Mouse (Mus musculus): Measurements from ENCODE around the gene Fam89a. TPM values are rescaled to one million over a fixed set of nuclear protein-coding genes. Genes with fewer than 3 reads are reported as not detected.

Fam89a gene
- 1 to 10 TPM; 1.8 TPM for total RNA-seq (2021)

- peak; percentile 48 to 54 for DNase-seq
- intact Hi-C loops (cut with DNase I): no loop called here
These were observed at the start of gene Fam89a for GRCm38 (mm10) chr8:124751709-124752173. Gene Fam89a, minus strand, starts transcription at chr8:124751832.

- no peak for DNase-seq
- intact Hi-C loops (cut with DNase I): no loop called here
These were observed 48.9 kb upstream of the Fam89a start for GRCm38 (mm10) chr8:124800542-124800941.

DNA sequence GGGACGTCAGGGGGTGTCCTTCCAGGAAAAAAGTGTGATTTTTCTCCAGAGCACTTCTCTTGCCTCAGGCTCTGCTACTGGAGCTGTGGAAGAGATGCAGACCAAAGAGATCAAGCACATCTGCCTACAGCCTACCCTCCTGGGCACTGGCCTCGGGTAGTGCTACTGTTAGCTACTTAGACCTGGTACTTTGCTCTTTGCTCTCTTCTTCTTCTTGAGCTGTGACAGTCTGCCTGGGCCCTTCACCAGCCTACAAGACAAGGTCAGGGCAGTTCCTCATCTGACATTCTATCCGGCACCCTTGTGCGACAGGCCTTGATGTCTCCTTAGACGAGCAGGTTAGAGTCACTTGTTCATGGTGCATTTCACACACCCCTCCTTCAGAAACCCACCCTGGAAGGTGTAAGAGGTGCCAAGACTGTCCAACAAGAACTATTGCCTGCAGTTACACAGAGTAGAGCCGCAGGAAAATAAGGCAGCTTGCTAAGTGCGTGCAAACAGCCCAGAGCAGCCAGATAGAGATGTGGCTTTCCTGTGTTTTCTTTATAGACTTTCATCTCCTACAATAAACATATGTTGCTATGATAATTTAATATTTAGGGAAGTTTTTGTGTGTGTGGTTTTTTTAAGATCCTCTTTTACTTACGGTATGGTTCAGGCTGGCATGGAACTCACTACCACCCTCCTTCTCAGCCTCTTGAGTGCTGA lies 44.3 kb upstream of the Fam89a start:
- intact Hi-C loops (cut with DNase I): no loop called here
- DNase-seq: no peak

DNA sequence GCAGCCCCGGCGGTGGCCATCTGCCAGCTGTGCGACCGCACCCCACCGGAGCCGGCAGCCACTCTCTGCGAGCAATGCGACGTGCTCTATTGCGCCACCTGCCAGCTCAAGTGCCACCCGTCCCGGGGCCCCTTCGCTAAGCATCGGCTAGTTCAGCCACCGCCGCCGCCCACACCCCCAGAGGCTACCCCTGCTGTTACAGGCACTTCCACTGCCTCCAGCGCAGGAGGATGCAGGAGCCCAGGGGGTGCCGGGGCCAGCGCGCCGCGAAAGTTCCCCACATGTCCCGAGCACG lies 42.8 kb upstream of the Fam89a start:
- peak; percentile 54 for DNase-seq
- intact Hi-C loops (cut with DNase I): no loop called here

DNA sequence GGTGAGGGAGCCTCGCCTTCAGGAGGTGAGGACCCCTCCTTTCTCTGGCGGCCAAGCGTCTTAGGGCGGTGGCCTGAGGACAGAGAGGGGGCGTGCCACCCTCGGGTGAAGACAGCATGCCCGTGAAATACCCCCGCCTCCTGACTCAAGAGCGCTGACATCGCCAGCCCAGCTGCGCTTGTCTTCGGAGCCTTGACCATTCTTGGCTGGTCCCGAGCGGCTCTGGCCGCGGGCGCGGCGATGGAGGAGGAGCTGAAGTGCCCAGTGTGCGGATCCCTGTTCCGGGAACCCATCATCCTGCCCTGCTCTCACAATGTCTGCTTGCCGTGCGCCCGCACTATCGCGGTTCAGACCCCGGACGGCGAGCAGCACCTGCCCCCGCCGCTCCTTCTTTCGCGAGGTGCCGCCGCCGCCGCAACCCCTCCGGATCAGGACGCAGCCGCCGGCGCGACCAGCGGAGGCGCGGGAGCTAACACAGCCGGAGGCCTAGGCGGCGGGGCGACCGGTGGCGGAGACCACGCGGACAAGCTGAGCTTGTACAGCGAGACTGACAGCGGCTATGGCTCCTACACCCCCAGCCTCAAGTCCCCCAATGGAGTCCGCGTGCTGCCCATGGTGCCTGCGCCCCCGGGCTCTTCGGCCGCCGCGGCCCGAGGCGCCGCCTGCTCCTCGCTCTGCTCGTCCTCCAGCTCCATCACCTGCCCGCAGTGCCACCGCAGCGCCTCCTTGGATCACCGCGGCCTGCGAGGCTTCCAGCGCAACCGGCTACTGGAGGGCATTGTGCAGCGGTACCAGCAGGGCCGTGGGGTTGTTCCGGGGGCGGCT lies 42.2 kb upstream of the Fam89a start:
- intact Hi-C loops (cut with DNase I): no loop called here
- DNase-seq: no peak

DNA sequence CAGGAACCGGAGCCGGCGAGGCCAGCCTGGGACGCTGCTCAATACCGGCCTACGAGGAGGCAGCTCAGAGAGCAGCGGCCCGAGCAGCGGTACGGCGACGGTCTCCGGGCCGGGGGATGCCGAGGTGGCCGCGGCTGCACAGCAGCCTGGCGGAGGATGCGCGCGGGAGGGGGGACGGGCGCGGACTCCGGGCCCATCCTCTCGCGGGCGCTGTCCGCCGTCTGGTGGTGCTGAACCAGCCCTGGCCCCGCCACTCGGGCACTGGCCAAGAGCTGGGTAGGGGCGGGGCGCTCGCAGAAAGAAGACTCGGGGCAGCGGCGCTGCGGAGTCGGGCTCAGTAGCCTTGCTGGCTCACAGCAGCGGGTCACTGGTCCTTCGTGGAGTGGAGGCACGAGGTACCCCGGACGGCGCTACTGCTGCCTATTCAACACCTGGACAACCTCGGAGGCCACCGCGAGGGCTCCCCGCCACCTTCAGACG lies 41.6 kb upstream of the Fam89a start:
- intact Hi-C loops (cut with DNase I): no loop called here
- peak; percentile 94 for DNase-seq

DNA sequence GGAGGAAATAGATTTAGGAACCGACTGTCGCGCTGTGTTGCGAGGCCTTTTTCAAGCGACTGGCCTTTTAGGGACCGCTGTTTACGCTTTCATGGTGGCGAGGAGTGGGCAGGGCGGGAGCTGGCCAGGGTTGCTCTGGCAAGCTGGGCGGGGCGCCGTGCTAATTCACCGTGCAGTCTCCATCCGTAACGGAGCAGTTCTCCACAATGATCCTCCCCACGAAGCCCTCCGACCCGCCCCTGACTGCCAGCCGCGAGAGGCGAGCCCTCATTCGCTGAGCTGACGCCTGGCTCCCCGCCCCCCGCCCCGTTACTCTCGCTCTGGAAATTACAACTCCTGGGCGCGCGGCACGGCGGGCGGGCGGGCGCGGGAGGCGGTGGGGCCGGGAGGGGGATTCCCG lies 41.1 kb upstream of the Fam89a start, which contains the start of gene Trim67:
Gene Trim67, plus strand, starts transcription at position 385 of the 400 bp plus-strand sequence.
- intact Hi-C loops (cut with DNase I): no loop called here
- DNase-seq: no peak

GRCm38 (mm10) chr8:124792186-124792585 lies 40.6 kb upstream of the Fam89a start:
- intact Hi-C loops (cut with DNase I): no loop called here
- DNase-seq: no peak

DNA sequence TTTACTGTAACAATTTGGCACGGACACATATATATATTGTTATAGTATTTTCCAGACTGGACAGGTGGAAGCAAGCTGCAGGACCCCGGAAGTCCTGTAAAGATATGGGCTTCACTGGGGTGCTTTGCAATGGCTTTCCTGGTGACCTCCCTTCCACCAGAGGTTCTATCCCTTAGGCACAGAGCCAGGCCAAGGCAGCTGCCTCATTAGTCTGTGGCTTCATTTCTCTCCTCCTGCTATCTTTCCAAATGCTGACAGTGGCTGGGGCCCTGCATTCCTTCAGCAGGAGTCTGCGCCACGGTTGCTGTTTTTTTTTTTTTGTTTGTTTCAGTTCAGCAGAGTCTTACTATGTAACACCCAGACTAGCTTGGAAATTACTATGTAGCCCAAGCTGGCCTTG lies 40.1 kb upstream of the Fam89a start:
- intact Hi-C loops (cut with DNase I): no loop called here
- no peak for DNase-seq

GRCm38 (mm10) chr8:124790676-124791075 lies 39.0 kb upstream of the Fam89a start:
- DNase-seq: no peak
- intact Hi-C loops (cut with DNase I): no loop called here

- no peak for DNase-seq
- intact Hi-C loops (cut with DNase I): loop anchor here (5.0 kb wide), 1 partner anchor 43 kb away; no protein-coding TSS in a partner anchor
These were observed 33.0 kb upstream of the Fam89a start for GRCm38 (mm10) chr8:124784613-124785012.

DNA sequence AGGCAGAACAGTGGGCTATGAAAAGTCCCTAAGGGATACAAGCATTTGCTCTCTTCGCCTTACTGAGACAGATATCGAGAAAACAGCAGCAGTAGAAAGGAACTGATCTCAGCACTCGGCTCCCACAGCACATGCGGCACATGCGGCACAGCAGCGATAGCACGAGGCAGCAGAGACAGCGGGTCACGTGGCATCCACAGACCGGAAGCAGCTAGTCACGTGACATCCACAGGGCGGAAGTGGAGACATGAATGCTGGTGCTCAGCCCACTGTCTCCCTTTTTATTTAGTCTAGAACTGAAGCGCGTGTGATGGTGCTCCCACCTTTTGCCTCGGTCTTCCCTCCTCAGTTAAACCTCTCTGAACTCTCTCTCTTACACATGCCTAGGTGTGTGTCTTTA lies 31.6 kb upstream of the Fam89a start:
- intact Hi-C loops (cut with DNase I): loop anchor here (5.0 kb wide), 1 partner anchor 44 kb away; no protein-coding TSS in a partner anchor
- no peak for DNase-seq

GRCm38 (mm10) chr8:124782431-124782830 lies 30.8 kb upstream of the Fam89a start:
- intact Hi-C loops (cut with DNase I): loop anchor here (5.0 kb wide), 1 partner anchor 45 kb away; no protein-coding TSS in a partner anchor
- DNase-seq: peak in 1 of 2 experiments; percentile 32

DNA sequence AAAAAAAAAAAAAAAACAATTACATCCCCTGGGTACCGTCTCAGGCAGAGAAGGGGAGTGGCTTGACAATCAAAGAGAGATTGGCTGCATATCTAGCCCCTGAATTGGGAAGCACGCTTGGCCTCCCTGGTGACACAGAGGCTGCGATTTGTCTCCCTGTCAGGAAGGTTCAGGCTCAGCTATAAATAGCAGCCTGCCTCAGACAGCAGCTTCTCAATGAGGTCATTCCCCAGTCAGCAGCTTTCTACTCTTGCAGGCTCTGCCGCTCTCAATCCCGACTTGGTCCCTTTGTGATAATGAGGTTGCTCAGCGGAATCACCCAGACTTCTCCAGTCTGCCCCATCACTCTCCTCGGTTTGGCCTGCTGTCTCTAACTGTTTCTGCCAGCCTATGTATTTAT lies 28.6 kb upstream of the Fam89a start:
- intact Hi-C loops (cut with DNase I): loop anchor here (5.0 kb wide), 1 partner anchor 47 kb away; no protein-coding TSS in a partner anchor

GRCm38 (mm10) chr8:124775695-124776094 lies 24.1 kb upstream of the Fam89a start:
- intact Hi-C loops (cut with DNase I): loop anchor here (5.0 kb wide), 1 partner anchor 38 kb away; no protein-coding TSS in a partner anchor

More for the DNA sequence above, 28.6 kb upstream of the Fam89a start:
- peak; percentile 78 to 83 for DNase-seq

GRCm38 (mm10) chr8:124772389-124772788 lies 20.8 kb upstream of the Fam89a start:
- intact Hi-C loops (cut with DNase I): no loop called here
- DNase-seq: no peak

More at GRCm38 (mm10) chr8:124775695-124776094, 24.1 kb upstream of the Fam89a start:
- peak; percentile 69 to 78 for DNase-seq

DNA sequence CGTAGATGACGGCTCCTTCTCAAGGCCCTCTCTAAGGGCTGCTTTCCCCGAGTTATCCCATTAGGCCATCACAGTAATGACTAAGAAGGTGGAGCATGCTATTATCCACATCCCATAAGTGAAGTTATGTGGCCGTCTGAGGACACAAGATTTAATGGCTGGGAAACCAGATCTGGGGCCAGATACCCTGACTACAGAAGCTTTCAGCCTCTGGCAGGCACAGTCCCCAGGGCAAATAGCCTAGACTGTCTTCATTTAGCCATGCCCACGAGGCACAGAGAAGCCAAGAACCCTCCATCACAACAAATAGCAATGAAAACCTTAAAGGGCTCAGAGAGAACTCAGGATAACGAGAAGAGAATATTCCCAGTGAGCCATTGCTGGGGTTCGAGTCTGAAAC lies 11.4 kb upstream of the Fam89a start:
- intact Hi-C loops (cut with DNase I): no loop called here
- DNase-seq: no peak

GRCm38 (mm10) chr8:124758544-124758943 lies 6.9 kb upstream of the Fam89a start:
- intact Hi-C loops (cut with DNase I): no loop called here
- peak in 1 of 2 experiments; percentile 38 for DNase-seq

GRCm38 (mm10) chr8:124756601-124757000 lies 5.0 kb upstream of the Fam89a start:
- intact Hi-C loops (cut with DNase I): no loop called here
- no peak for DNase-seq

- intact Hi-C loops (cut with DNase I): no loop called here
- DNase-seq: no peak
These were observed 4.5 kb upstream of the Fam89a start for GRCm38 (mm10) chr8:124756153-124756552.

DNA sequence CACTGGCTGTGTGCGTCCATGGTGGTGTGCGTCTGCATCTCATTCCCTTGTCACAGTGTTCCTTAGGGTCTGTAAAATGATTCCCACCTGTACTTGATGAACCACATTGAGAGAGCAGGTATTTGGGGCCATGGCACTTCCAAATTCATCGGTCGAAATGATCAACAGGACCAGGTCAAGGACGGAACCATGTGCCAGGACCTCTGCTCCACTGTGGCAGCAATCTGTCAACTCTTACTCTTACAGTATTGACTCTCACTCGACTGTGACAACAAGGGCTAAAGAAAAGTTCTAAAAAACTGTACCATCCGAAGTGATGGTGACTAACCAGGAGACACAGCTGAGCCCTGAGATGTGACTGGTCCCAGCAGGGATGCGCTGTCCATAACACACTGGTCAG lies 3.8 kb upstream of the Fam89a start:
- intact Hi-C loops (cut with DNase I): no loop called here
- DNase-seq: no peak

Data from heart, postnatal 10 days (tissue).